Mouse (Mus musculus) stomach, embryonic 16.5 days (tissue): ENCODE data around the gene Olfr786. TPM values are rescaled to one million over a fixed set of nuclear protein-coding genes. Genes with fewer than 3 reads are reported as not detected.

Experiments
- ATAC-seq: fragments of 200-750 bp; cut with Nextera tagmentation; 2 replicates; pipeline ENCODE4 v1.8.0; 2017; ENCODE audit warnings: moderate number of reproducible peaks, moderate TSS enrichment; ENCODE audit not compliant: insufficient read depth, low FRiP score
- H3K27ac ChIP-seq: fragments of 300-500 bp; sonication (generic); 2 replicates; pipeline ENCODE4 v1.5.1; 2014; ENCODE audit warnings: low read length
- H3K27me3 ChIP-seq: fragments of 300-500 bp; sonication (generic); 2 replicates; pipeline ENCODE4 v1.6.1; 2014; ENCODE audit warnings: low read length, control low read depth, mixed read lengths; ENCODE audit not compliant: control insufficient read depth, insufficient read depth
- H3K36me3 ChIP-seq: fragments of 300-500 bp; sonication (generic); 2 replicates; pipeline ENCODE4 v1.6.1; 2014; ENCODE audit warnings: low read length; ENCODE audit not compliant: control insufficient read depth, insufficient read depth
- H3K4me1 ChIP-seq: fragments of 300-500 bp; sonication (generic); 2 replicates; pipeline ENCODE4 v1.6.1; 2014; ENCODE audit warnings: low read length, control low read depth, mixed read lengths; ENCODE audit not compliant: control insufficient read depth, insufficient read depth
- H3K4me2 ChIP-seq: fragments of 300-500 bp; sonication (generic); 2 replicates; pipeline ENCODE4 v1.6.1; 2014; ENCODE audit warnings: low read depth, low read length, mixed read lengths
- H3K4me3 ChIP-seq: fragments of 300-500 bp; sonication (generic); replicated peaks from 2 replicates; pipeline ENCODE4 v1.5.1; 2014; ENCODE audit warnings: mild to moderate bottlenecking, low read length
- H3K9ac ChIP-seq: fragments of 300-500 bp; sonication (generic); 2 replicates; pipeline ENCODE4 v1.6.1; 2014; ENCODE audit warnings: low read length
- H3K9me3 ChIP-seq: fragments of 300-500 bp; sonication (generic); replicated peaks from 2 replicates; pipeline ENCODE4 v1.6.1; 2016; ENCODE audit warnings: low read length, control low read depth; ENCODE audit not compliant: control insufficient read depth
- WGBS: fragments of 180-500 bp; shearing (Covaris S2); extraction: QIAGEN DNeasy Blood & Tissue Kit; methylation state at CpG from one replicate; pipeline ENCODE4 v1.1.7; 2014; 5-methylcytosine and 5-hydroxymethylcytosine counted together
- polyA plus RNA-seq: library from polyadenylated mRNA; unstranded; fragments of >200 nt; fragmentation: Nextera tagmentation; extraction: Ambion mirVana; gene quantifications from 2 replicates; pipeline ENCODE4 v1.2.1, GENCODE M21; 2015

The Olfr786 gene
- not detected in 2 replicates for polyA plus RNA-seq

DNA sequence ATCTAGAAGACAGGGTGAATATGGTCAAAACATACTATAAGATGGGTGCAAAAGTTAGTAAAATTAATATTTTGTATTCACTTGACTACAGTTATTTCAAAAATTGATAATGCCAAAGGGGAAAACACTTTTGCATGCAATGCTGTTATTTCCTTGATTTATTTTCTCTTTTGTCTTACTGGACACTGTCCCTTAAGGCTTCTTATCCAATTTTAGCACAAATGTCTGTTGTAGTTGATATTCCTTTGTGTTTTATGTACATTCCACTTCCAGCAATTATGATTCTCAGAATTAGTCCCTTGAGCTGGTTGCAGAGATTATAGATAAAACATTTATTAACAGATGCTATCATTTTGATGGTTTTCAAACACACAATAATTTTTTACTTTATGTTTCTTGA, at the start of gene Olfr786:
Olfr786 (plus strand) TSS at position 301 of the 400 bp plus-strand sequence.
- no peak within 1 kb of the TSS for H3K4me3 ChIP-seq
- H3K9me3 ChIP-seq: no peaks in the 10 kb centered on the region
- H3K4me1 ChIP-seq: no peaks in the 10 kb centered on the region
- ATAC-seq: no peak
- no peak within 1 kb of the TSS for H3K4me2 ChIP-seq
- no peak within 1 kb of the TSS for H3K27ac ChIP-seq
- no peak within 1 kb of the TSS for H3K9ac ChIP-seq
- H3K36me3 ChIP-seq: no peaks in the 10 kb centered on the region
- H3K27me3 ChIP-seq: no peaks in the 10 kb centered on the region

DNA sequence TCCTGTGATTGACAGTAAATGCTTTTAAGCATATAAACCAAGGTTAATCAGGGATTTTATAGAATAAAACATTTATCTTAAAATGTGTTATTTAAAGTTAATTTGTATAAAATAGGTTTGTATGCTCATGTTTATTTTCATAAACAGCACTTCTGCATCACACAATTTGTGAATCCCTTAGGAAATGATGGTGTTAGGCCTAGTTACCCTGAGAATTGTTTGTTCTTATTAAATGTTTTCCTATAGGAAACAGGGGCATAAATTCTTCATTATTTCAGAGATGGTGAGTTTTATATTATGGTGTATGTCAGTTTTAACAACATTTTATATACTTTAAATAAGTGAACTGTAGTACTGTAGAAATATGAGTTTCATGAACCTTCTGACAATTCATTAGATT, 43.3 kb upstream of the Olfr786 start, which contains the start of gene Olfr784:
Olfr784 (plus strand) TSS at position 301 of the 400 bp plus-strand sequence.
- Histone ChIP-seq H3K4me2 (no peak within 1 kb of the TSS), H3K27me3 (no peaks in the 10 kb centered on the region), H3K4me3 (no peak within 1 kb of the TSS), H3K9me3 (no peaks in the 10 kb centered on the region), H3K4me1 (no peaks in the 10 kb centered on the region), H3K36me3 (no peaks in the 10 kb centered on the region), H3K9ac (no peak within 1 kb of the TSS), H3K27ac (no peak within 1 kb of the TSS)
- no peak for ATAC-seq

DNA sequence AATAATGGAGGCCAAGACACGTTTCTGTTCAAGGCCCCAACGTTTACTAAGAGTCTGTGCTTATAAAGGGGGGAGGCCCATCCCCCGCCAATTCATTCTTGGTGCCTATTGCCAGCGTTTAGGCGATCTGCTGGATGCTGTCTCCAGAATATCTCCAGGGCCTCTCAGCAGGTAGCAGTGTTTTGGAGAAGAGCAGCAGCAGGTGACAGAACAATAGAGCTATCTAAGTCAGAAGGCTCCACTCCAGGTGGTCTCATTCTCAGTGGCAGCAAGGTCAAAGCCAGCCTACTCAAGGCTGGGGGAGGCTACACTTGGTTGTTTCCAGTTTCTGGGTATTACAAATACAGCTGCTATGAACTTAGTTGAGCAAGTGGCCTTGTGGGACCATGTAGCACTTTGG, 26.2 kb upstream of the Olfr786 start:
- no peak overlapping the region for H3K4me3 ChIP-seq
- no peaks in the 10 kb centered on the region for H3K9me3 ChIP-seq
- H3K27ac ChIP-seq: no peak overlapping the region
- H3K36me3 ChIP-seq: no peaks in the 10 kb centered on the region
- no peak overlapping the region for H3K4me2 ChIP-seq
- no peaks in the 10 kb centered on the region for H3K27me3 ChIP-seq
- WGBS: 46% methylated on average over 5 of the region's 5 CpGs
- ATAC-seq: no peak
- no peak overlapping the region for H3K9ac ChIP-seq
- H3K4me1 ChIP-seq: no peaks in the 10 kb centered on the region

DNA sequence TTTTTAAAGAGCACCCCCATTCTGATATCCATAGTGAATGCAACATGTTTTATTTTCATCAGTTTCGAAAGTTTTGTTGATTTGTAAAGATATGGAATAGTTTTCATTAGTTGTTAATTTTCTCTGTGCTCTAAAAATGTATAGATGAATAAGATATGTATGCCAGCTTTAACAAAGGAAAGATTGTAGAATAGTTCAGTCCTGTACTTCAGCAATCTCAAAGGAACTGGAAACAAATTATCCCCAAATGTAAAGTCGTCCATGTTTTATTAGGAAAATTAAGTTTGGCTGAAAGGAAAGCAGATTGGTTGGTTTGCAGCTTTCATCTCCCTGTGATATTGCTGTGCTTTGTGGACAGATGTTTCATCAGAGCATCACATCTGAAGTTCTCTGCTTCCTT, 22.0 kb upstream of the Olfr786 start, which contains the start of gene Olfr785:
Olfr785 (plus strand) TSS at position 301 of the 400 bp plus-strand sequence.
- H3K4me3 ChIP-seq: no peak within 1 kb of the TSS
- WGBS: 68% methylated on average over 2 of the region's 2 CpGs
- H3K9me3 ChIP-seq: no peaks in the 10 kb centered on the region
- H3K4me2 ChIP-seq: no peak within 1 kb of the TSS
- H3K27ac ChIP-seq: no peak within 1 kb of the TSS
- no peaks in the 10 kb centered on the region for H3K36me3 ChIP-seq
- ATAC-seq: no peak
- H3K27me3 ChIP-seq: no peaks in the 10 kb centered on the region
- no peaks in the 10 kb centered on the region for H3K4me1 ChIP-seq
- no peak within 1 kb of the TSS for H3K9ac ChIP-seq

DNA sequence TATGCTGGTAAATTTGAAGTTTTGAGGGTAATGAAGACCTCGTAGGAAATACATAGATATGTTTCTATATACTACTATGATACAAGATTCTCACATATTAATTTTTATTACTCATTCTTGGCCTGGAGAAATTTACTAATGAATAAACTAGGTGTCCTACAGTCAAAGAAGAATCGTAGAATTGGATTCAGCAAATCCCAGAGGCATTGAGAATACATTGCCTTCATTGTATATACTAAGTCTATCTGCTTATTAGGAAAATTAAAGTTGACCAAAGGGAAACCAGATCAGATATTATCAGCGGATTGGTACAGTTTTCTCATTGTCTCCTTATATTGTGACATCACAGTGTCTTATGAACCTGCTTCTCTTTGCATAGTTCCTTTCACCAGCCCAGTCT, 34.5 kb downstream of the Olfr786 start, which contains the start of gene Olfr787:
Olfr787 (plus strand) TSS at position 301 of the 400 bp plus-strand sequence.
- Histone ChIP-seq H3K9me3 (no peaks in the 10 kb centered on the region), H3K4me3 (no peak within 1 kb of the TSS), H3K4me1 (no peaks in the 10 kb centered on the region), H3K4me2 (no peak within 1 kb of the TSS), H3K27ac (no peak within 1 kb of the TSS), H3K27me3 (no peaks in the 10 kb centered on the region), H3K36me3 (no peaks in the 10 kb centered on the region), H3K9ac (no peak within 1 kb of the TSS)
- WGBS: 74% methylated on average over 3 of the region's 3 CpGs
- ATAC-seq: no peak

DNA sequence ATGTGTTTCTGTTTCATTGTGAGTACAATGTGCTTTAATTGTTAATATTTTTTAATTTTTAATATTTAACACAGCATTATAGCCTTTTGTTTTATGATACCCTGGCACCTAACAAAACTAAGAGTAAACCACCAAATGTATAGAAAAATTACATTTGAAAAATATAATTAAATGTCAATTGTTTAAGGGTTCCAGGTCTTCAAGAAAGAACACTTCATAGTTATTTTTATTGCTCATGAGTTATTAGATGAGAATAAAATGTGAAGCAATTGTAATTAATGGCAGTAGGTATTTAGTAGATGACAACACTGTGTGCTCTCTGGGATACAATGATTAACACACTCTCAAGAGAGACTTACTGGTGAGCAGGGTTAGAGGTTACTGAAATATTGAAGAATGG, 43.6 kb downstream of the Olfr786 start, which contains the start of gene Olfr788:
Olfr788 (plus strand) TSS at position 301 of the 400 bp plus-strand sequence.
- Histone ChIP-seq H3K9me3 (no peaks in the 10 kb centered on the region), H3K36me3 (no peaks in the 10 kb centered on the region), H3K4me2 (no peak within 1 kb of the TSS), H3K4me1 (no peaks in the 10 kb centered on the region), H3K27ac (no peak within 1 kb of the TSS), H3K27me3 (no peaks in the 10 kb centered on the region), H3K9ac (no peak within 1 kb of the TSS), H3K4me3 (no peak within 1 kb of the TSS)
- no peak for ATAC-seq

DNA sequence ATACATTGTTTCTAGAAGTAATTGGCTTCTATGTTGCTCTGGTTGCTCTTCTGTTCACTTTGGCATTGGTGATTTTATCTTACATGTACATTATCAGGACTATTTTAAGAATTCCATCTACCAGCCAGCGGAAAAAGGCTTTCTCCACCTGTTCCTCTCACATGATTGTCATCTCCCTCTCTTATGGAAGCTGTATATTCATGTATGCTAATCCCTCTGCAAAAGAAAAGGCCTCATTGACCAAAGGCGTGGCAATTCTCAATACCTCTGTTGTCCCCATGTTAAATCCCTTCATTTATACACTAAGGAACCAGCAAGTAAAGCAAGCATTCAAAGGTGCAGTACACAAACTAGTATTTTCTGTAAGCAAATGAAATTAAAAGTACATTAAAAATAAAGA, 46.1 kb downstream of the Olfr786 start:
- Histone ChIP-seq H3K9me3 (no peaks in the 10 kb centered on the region), H3K4me1 (no peaks in the 10 kb centered on the region), H3K27me3 (no peaks in the 10 kb centered on the region), H3K9ac (no peak overlapping the region), H3K4me3 (no peak overlapping the region), H3K27ac (no peak overlapping the region), H3K36me3 (no peaks in the 10 kb centered on the region), H3K4me2 (no peak overlapping the region)
- no peak for ATAC-seq
- WGBS: 52% methylated on average over 2 of the region's 2 CpGs

DNA sequence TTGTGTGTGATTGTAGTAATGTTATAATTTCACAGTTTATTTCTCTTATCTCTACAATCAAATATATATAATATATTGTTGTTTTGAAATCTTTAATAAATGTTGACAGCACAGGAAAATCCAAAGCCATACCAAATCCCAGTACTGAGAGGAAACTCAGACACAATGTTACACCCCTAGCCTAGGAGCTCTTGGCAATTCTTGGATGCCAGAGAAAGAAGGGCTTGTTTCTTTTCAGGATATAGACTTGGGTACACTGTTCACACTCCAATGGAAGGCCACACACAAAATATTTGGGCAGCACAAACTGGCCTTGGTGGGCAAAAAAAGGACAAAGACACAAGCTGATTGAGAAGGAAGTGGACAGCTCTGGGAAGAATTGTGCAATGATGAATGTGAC, 46.6 kb downstream of the Olfr786 start:
- no peak overlapping the region for H3K4me3 ChIP-seq
- no peak overlapping the region for H3K27ac ChIP-seq
- H3K27me3 ChIP-seq: no peaks in the 10 kb centered on the region
- no peak for ATAC-seq
- H3K9me3 ChIP-seq: no peaks in the 10 kb centered on the region
- H3K4me1 ChIP-seq: no peaks in the 10 kb centered on the region
- no peak overlapping the region for H3K9ac ChIP-seq
- H3K36me3 ChIP-seq: no peaks in the 10 kb centered on the region
- H3K4me2 ChIP-seq: no peak overlapping the region

DNA sequence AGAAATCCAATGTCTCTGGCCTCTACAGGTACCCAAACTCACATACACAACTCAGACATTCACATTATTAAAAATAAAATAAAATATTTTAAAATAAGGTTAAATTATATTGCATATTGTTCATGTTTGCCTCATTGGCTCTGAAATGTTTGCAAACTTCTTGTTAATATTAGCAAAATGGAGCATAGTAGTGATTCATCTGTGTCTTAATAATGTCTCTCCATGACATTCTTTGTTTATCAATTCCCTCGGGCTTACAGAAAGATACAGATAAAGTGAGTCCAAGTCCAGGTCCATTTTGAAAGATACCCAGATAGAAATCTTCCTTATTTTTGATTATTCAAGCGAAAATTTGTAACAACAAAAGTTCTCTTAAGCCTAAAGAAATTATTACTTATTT, 57.3 kb downstream of the Olfr786 start, which contains the start of gene Olfr789:
Olfr789 (plus strand) TSS at position 301 of the 400 bp plus-strand sequence.
- no peaks in the 10 kb centered on the region for H3K36me3 ChIP-seq
- H3K4me2 ChIP-seq: no peak within 1 kb of the TSS
- H3K4me1 ChIP-seq: no peaks in the 10 kb centered on the region
- H3K9ac ChIP-seq: no peak within 1 kb of the TSS
- H3K9me3 ChIP-seq: no peaks in the 10 kb centered on the region
- WGBS: 45% methylated on average over 2 of the region's 2 CpGs
- ATAC-seq: no peak
- H3K27me3 ChIP-seq: no peaks in the 10 kb centered on the region
- no peak within 1 kb of the TSS for H3K27ac ChIP-seq
- H3K4me3 ChIP-seq: no peak within 1 kb of the TSS
